8 mouse cellular contexts compared by ENCODE assay signal in genomic region chr13:42792279-42792678, GRCm38 (mm10).
DNase-seq lines count a peak whose midpoint lies in the region; ATAC-seq lines count a peak whose summit lies in the region.

No protein-coding gene starts in this region.

- H3K27me3 ChIP-seq in intestine, embryonic 15.5 days (replicated peaks) = no peaks in the 10 kb centered on the region
- H3K27me3 ChIP-seq in stomach, embryonic 16.5 days (ENCODE audit: control insufficient read depth, insufficient read depth, low read length) = no peaks in the 10 kb centered on the region

- H3K4me2 ChIP-seq in intestine, embryonic 15.5 days (replicated peaks) = 0 out of 2 replicates have a peak overlapping the region, but pooled peaks have one; percentile 35
- 0 out of 2 replicates have a peak overlapping the region, but pooled peaks have one; percentile 14 for H3K4me2 ChIP-seq in stomach, embryonic 16.5 days (ENCODE audit: low read depth, low read length)

- no peaks in the 10 kb centered on the region for H3K4me1 ChIP-seq in intestine, embryonic 15.5 days (replicated peaks)
- H3K4me1 ChIP-seq in stomach, embryonic 16.5 days (ENCODE audit: control insufficient read depth, insufficient read depth, low read length) = no peaks in the 10 kb centered on the region

- no peak for DNase-seq in frontal cortex, postnatal 10 days (ENCODE audit: low spot score in 2 of 2)
- DNase-seq in thymus, postnatal 0 days (ENCODE audit: low spot score) = peak; percentile 12
- no peak for DNase-seq in thymus, postnatal 36 days
- no peak for DNase-seq in gastrocnemius, postnatal 10 days
- DNase-seq in adrenal gland, adult 2 months = no peak

- H3K9me3 ChIP-seq in intestine, embryonic 15.5 days = no peaks in the 10 kb centered on the region
- H3K9me3 ChIP-seq in stomach, embryonic 16.5 days (replicated peaks; ENCODE audit: control insufficient read depth, low read length) = no peaks in the 10 kb centered on the region

- no peak overlapping the region for H3K27ac ChIP-seq in intestine, embryonic 15.5 days
- no peak overlapping the region for H3K27ac ChIP-seq in stomach, embryonic 16.5 days (ENCODE audit: low read length)

- ATAC-seq in frontal cortex, adult (ENCODE audit: low TSS enrichment) = peak; percentile 75
- no peak for ATAC-seq in intestine, embryonic 15.5 days
- ATAC-seq in stomach, embryonic 16.5 days (ENCODE audit: insufficient read depth, low FRiP score) = no peak

- H3K9ac ChIP-seq in intestine, embryonic 15.5 days = no peak overlapping the region
- H3K9ac ChIP-seq in stomach, embryonic 16.5 days (ENCODE audit: low read length) = no peak overlapping the region

- 21% methylated on average over 8 of the region's 8 CpGs for WGBS in intestine, embryonic 15.5 days
- WGBS in stomach, embryonic 16.5 days = 12% methylated on average over 8 of the region's 8 CpGs

- H3K36me3 ChIP-seq in intestine, embryonic 15.5 days = no peaks in the 10 kb centered on the region
- H3K36me3 ChIP-seq in stomach, embryonic 16.5 days (ENCODE audit: control insufficient read depth, insufficient read depth, low read length) = no peaks in the 10 kb centered on the region

- no peak overlapping the region for H3K4me3 ChIP-seq in intestine, embryonic 15.5 days (replicated peaks)
- H3K4me3 ChIP-seq in stomach, embryonic 16.5 days (replicated peaks; ENCODE audit: low read length) = no peak overlapping the region
